Comparison of ENCODE assay signal across 8 mouse cellular contexts in genomic region chr2:74704999-74705466, GRCm38 (mm10). TPM values are rescaled to one million over a fixed set of nuclear protein-coding genes. Genes with fewer than 3 reads are reported as not detected.
A peak's percentile ranks its signal among the peaks of the same experiment; 100 is the strongest.
DNase-seq lines count a peak whose midpoint lies in the region; ATAC-seq lines count a peak whose summit lies in the region.

No protein-coding gene starts in this region.

- 0% methylated on average over 53 of the region's 66 CpGs for WGBS in forebrain, embryonic 14.5 days
- WGBS in neural tube, embryonic 15.5 days, result 0% methylated on average over 39 of the region's 66 CpGs

- no peak overlapping the region for H3K27ac ChIP-seq in forebrain, embryonic 14.5 days (ENCODE audit: low read depth, low read length)
- H3K27ac ChIP-seq in neural tube, embryonic 15.5 days (replicated peaks), result peak overlapping the region; percentile 99

- no peaks in the 10 kb centered on the region for H3K36me3 ChIP-seq in forebrain, embryonic 14.5 days (ENCODE audit: control insufficient read depth, insufficient read depth, low read length)
- H3K36me3 ChIP-seq in neural tube, embryonic 15.5 days, result no peaks in the 10 kb centered on the region

- peak overlapping the region; percentile 50 for H3K4me2 ChIP-seq in forebrain, embryonic 14.5 days (ENCODE audit: low read length)
- H3K4me2 ChIP-seq in neural tube, embryonic 15.5 days, result peak overlapping the region; percentile 60

- DNase-seq in urinary bladder, postnatal 14 days (ENCODE audit: low spot score), result peak; percentile 53
- no peak for DNase-seq in urinary bladder, postnatal 10 days (ENCODE audit: low spot score)
- no peak for DNase-seq in forebrain, embryonic 14.5 days (ENCODE audit: low spot score)
- DNase-seq in kidney, postnatal 25 days, result peak; percentile 54 to 82
- no peak for DNase-seq in thymus, postnatal 36 days
- DNase-seq in thymus, postnatal 0 days (ENCODE audit: low spot score), result no peak
- DNase-seq in cerebellum, postnatal 36 days, result no peak

- peak overlapping the region; percentile 21 for H3K4me3 ChIP-seq in forebrain, embryonic 14.5 days (ENCODE audit: low read depth, low read length)
- peak overlapping the region; percentile 70 for H3K4me3 ChIP-seq in neural tube, embryonic 15.5 days (replicated peaks)

- H3K9me3 ChIP-seq in forebrain, embryonic 14.5 days (replicated peaks; ENCODE audit: control insufficient read depth, low read length), result no peaks in the 10 kb centered on the region
- no peaks in the 10 kb centered on the region for H3K9me3 ChIP-seq in neural tube, embryonic 15.5 days (replicated peaks)

- H3K27me3 ChIP-seq in forebrain, embryonic 14.5 days (replicated peaks; ENCODE audit: control insufficient read depth, insufficient read depth, low read length), result peaks cover 96% of the 10 kb centered on the region
- H3K27me3 ChIP-seq in neural tube, embryonic 15.5 days (replicated peaks), result 0 out of 2 replicates have a peak, but pooled peaks cover 11% of the 10 kb centered on the region

- peak; percentile 26; the same call in 1 of the 2 replicates for ATAC-seq in forebrain, embryonic 14.5 days
- ATAC-seq in neural tube, embryonic 15.5 days (ENCODE audit: low FRiP score), result peak; percentile 43

- peak overlapping the region; percentile 25; the same call in 1 of the 2 replicates for H3K9ac ChIP-seq in forebrain, embryonic 14.5 days (ENCODE audit: low read length)
- H3K9ac ChIP-seq in neural tube, embryonic 15.5 days (replicated peaks), result peak overlapping the region; percentile 91

- H3K4me1 ChIP-seq in forebrain, embryonic 14.5 days (ENCODE audit: control insufficient read depth, insufficient read depth, low read length), result peaks cover 4% of the 10 kb centered on the region; the same call in 1 of the 2 replicates
- H3K4me1 ChIP-seq in neural tube, embryonic 15.5 days, result peaks cover 52% of the 10 kb centered on the region

RNA-seq across cellular contexts. Expression of gene Hoxd8, which starts 0.6 kb away (rescaled TPM):
- 0.09 TPM in 1 of 2 replicates, not detected in the other for polyA plus RNA-seq in forebrain, embryonic 14.5 days (2014; fragmentation: Nextera tagmentation; extraction: Ambion mirVana)
- 12.4 and 12.5 TPM in 2 replicates for polyA plus RNA-seq in neural tube, embryonic 15.5 days (2015; fragmentation: Nextera tagmentation; extraction: Ambion mirVana)
- polyA plus RNA-seq in thymus, postnatal 0 days (2015; fragmentation: Nextera tagmentation; extraction: Ambion mirVana), result 0.72 and 0.73 TPM in 2 replicates

RNA-seq across cellular contexts. Expression of gene Hoxd3, which starts 6.7 kb away (rescaled TPM):
- polyA plus RNA-seq in forebrain, embryonic 14.5 days (2014; fragmentation: Nextera tagmentation; extraction: Ambion mirVana), result not detected in 2 replicates
- 14.5 and 29.1 TPM in 2 replicates for polyA plus RNA-seq in neural tube, embryonic 15.5 days (2015; fragmentation: Nextera tagmentation; extraction: Ambion mirVana)
- polyA plus RNA-seq in thymus, postnatal 0 days (2015; fragmentation: Nextera tagmentation; extraction: Ambion mirVana), result 0.10 and 0.37 TPM in 2 replicates

RNA-seq across cellular contexts. Expression of gene Hoxd4, which starts 6.7 kb away (rescaled TPM):
- polyA plus RNA-seq in forebrain, embryonic 14.5 days (2014; fragmentation: Nextera tagmentation; extraction: Ambion mirVana), result not detected in 2 replicates
- 4.3 and 4.5 TPM in 2 replicates for polyA plus RNA-seq in neural tube, embryonic 15.5 days (2015; fragmentation: Nextera tagmentation; extraction: Ambion mirVana)
- 0.17 TPM in 1 of 2 replicates, not detected in the other for polyA plus RNA-seq in thymus, postnatal 0 days (2015; fragmentation: Nextera tagmentation; extraction: Ambion mirVana)

RNA-seq across cellular contexts. Expression of gene Hoxd9, which starts 7.5 kb away (rescaled TPM):
- polyA plus RNA-seq in forebrain, embryonic 14.5 days (2014; fragmentation: Nextera tagmentation; extraction: Ambion mirVana), result not detected in 2 replicates
- 20.0 and 21.3 TPM in 2 replicates for polyA plus RNA-seq in neural tube, embryonic 15.5 days (2015; fragmentation: Nextera tagmentation; extraction: Ambion mirVana)
- 0.28 and 0.52 TPM in 2 replicates for polyA plus RNA-seq in thymus, postnatal 0 days (2015; fragmentation: Nextera tagmentation; extraction: Ambion mirVana)

RNA-seq across cellular contexts. Expression of gene Hoxd10, which starts 13.3 kb away (rescaled TPM):
- not detected in 2 replicates for polyA plus RNA-seq in forebrain, embryonic 14.5 days (2014; fragmentation: Nextera tagmentation; extraction: Ambion mirVana)
- polyA plus RNA-seq in neural tube, embryonic 15.5 days (2015; fragmentation: Nextera tagmentation; extraction: Ambion mirVana), result 61.8 and 83.6 TPM in 2 replicates
- 0.14 TPM in 1 of 2 replicates, not detected in the other for polyA plus RNA-seq in thymus, postnatal 0 days (2015; fragmentation: Nextera tagmentation; extraction: Ambion mirVana)

Comparison
In these comparisons a context has a peak if more than half of its experiments do, and no peak if none do; other contexts are left out.
1. DNase-seq: peak in urinary bladder, postnatal 14 days (single experiment) and kidney, postnatal 25 days (2 of 2); none in urinary bladder, postnatal 10 days (single experiment), forebrain, embryonic 14.5 days (single experiment), thymus, postnatal 36 days (0 of 2), thymus, postnatal 0 days (single experiment) and cerebellum, postnatal 36 days (0 of 2).
2. RNA of gene Hoxd3, which starts 6.7 kb away (polyA plus RNA-seq): 14.5 to 29.1 TPM in neural tube, embryonic 15.5 days; 0.10 to 0.37 TPM in thymus, postnatal 0 days and not detected in forebrain, embryonic 14.5 days; every median in the first group is over 10 times any median in the second.